Mouse (Mus musculus) forebrain, embryonic 13.5 days (tissue): ENCODE measurements around the gene Rhob. TPM values are rescaled to one million over a fixed set of nuclear protein-coding genes. Genes with fewer than 3 reads are reported as not detected.

Experiments
- ATAC-seq: fragments of 200-750 bp; cut with Nextera tagmentation; 2 replicates; pipeline ENCODE4 v1.8.0; 2017
- H3K27ac ChIP-seq: fragments of 300-500 bp; sonication (generic); 2 replicates; pipeline ENCODE4 v1.5.1; 2015; ENCODE audit warnings: inconsistent platforms, mild to moderate bottlenecking, moderate library complexity
- H3K27me3 ChIP-seq: fragments of 300-500 bp; sonication (generic); 2 replicates; pipeline ENCODE4 v1.6.1; 2015; ENCODE audit warnings: mild to moderate bottlenecking, inconsistent platforms
- H3K36me3 ChIP-seq: fragments of 300-500 bp; sonication (generic); 2 replicates; pipeline ENCODE4 v1.6.1; 2015; ENCODE audit warnings: mild to moderate bottlenecking, inconsistent platforms; ENCODE audit not compliant: poor library complexity, severe bottlenecking
- H3K4me1 ChIP-seq: fragments of 300-500 bp; sonication (generic); 2 replicates; pipeline ENCODE4 v1.6.1; 2015; ENCODE audit warnings: inconsistent platforms
- H3K4me2 ChIP-seq: fragments of 300-500 bp; sonication (generic); 2 replicates; pipeline ENCODE4 v1.6.1; 2015; ENCODE audit warnings: inconsistent platforms, mild to moderate bottlenecking, moderate library complexity
- H3K4me3 ChIP-seq: fragments of 300-500 bp; sonication (generic); 2 replicates; pipeline ENCODE4 v1.5.1; 2015; ENCODE audit warnings: mild to moderate bottlenecking, inconsistent platforms
- H3K9ac ChIP-seq: fragments of 300-500 bp; sonication (generic); 2 replicates; pipeline ENCODE4 v1.6.1; 2015; ENCODE audit warnings: mild to moderate bottlenecking, inconsistent platforms
- H3K9me3 ChIP-seq: fragments of 300-500 bp; sonication (generic); replicated peaks from 2 replicates; pipeline ENCODE4 v1.6.1; 2016; ENCODE audit warnings: inconsistent platforms
- whole genome bisulfite sequencing: fragments of 180-500 bp; shearing (Covaris S2); methylation state at CpG from one replicate; pipeline ENCODE4 v1.1.7; 2015; 5-methylcytosine and 5-hydroxymethylcytosine counted together
- polyA plus RNA-seq: library from polyadenylated mRNA; unstranded; fragments of >200 nt; fragmentation: Nextera tagmentation; extraction: Ambion mirVana; gene quantifications from 2 replicates; pipeline ENCODE4 v1.2.1, GENCODE M21; 2015

Rhob gene
- polyA plus RNA-seq, 1 experiment from 2014 or later = 40.4 TPM

GRCm38 (mm10) chr12:8500597-8501570 lies 1.1 kb upstream of the Rhob start:
- Histone ChIP-seq H3K27me3 (no peaks in the 10 kb centered on the region), H3K4me3 (peak overlapping the region; percentile 86), H3K27ac (peak overlapping the region; percentile 100), H3K4me2 (peak overlapping the region; percentile 73), H3K9me3 (no peaks in the 10 kb centered on the region), H3K9ac (peak overlapping the region; percentile 70), H3K4me1 (peaks cover 41% of the 10 kb centered on the region), H3K36me3 (no peaks in the 10 kb centered on the region)
- 44% methylated on average over 17 of the region's 17 CpGs for WGBS
- no peak for ATAC-seq

- ATAC-seq = peak; percentile 68
- Histone ChIP-seq H3K9me3 (no peaks in the 10 kb centered on the region), H3K4me1 (peaks cover 44% of the 10 kb centered on the region), H3K4me2 (peak overlapping the region; percentile 73), H3K4me3 (peak overlapping the region; percentile 86), H3K27me3 (no peaks in the 10 kb centered on the region), H3K9ac (peak overlapping the region; percentile 98), H3K27ac (peak overlapping the region; percentile 100), H3K36me3 (no peaks in the 10 kb centered on the region)
- under 1% methylated on average over 97 of the region's 99 CpGs for WGBS
Measured at GRCm38 (mm10) chr12:8499001-8499870, 573 bp downstream of the Rhob start.

GRCm38 (mm10) chr12:8498591-8499000 lies 1.2 kb downstream of the Rhob start:
- H3K27me3 ChIP-seq = no peaks in the 10 kb centered on the region
- H3K4me2 ChIP-seq = peak overlapping the region; percentile 73
- H3K9ac ChIP-seq = peak overlapping the region; percentile 98
- H3K4me3 ChIP-seq = peak overlapping the region; percentile 86
- peaks cover 44% of the 10 kb centered on the region for H3K4me1 ChIP-seq
- peak; percentile 1; the same call in 1 of the 2 replicates for ATAC-seq
- 0% methylated on average over 13 of the region's 13 CpGs for WGBS
- H3K9me3 ChIP-seq = no peaks in the 10 kb centered on the region
- peak overlapping the region; percentile 100 for H3K27ac ChIP-seq
- no peaks in the 10 kb centered on the region for H3K36me3 ChIP-seq

- Histone ChIP-seq H3K27ac (peak overlapping the region; percentile 100; the same call in 1 of the 2 replicates), H3K27me3 (no peaks in the 10 kb centered on the region), H3K36me3 (no peaks in the 10 kb centered on the region), H3K4me2 (peak overlapping the region; percentile 73), H3K4me3 (peak overlapping the region; percentile 86), H3K4me1 (peaks cover 44% of the 10 kb centered on the region), H3K9me3 (no peaks in the 10 kb centered on the region), H3K9ac (peak overlapping the region; percentile 98)
- ATAC-seq = no peak
- 8% methylated on average over 8 of the region's 8 CpGs for WGBS
Measured at GRCm38 (mm10) chr12:8498148-8498571, 1.6 kb downstream of the Rhob start.

GRCm38 (mm10) chr12:8497314-8497706 lies 2.5 kb downstream of the Rhob start:
- H3K27me3 ChIP-seq = no peaks in the 10 kb centered on the region
- peak overlapping the region; percentile 73 for H3K4me2 ChIP-seq
- H3K9me3 ChIP-seq = no peaks in the 10 kb centered on the region
- ATAC-seq = no peak
- peak overlapping the region; percentile 86 for H3K4me3 ChIP-seq
- peaks cover 44% of the 10 kb centered on the region for H3K4me1 ChIP-seq
- no peak overlapping the region for H3K27ac ChIP-seq
- WGBS = 12% methylated on average over 2 of the region's 2 CpGs
- peak overlapping the region; percentile 54 for H3K9ac ChIP-seq
- no peaks in the 10 kb centered on the region for H3K36me3 ChIP-seq

- Histone ChIP-seq H3K27me3 (no peaks in the 10 kb centered on the region), H3K4me3 (peak overlapping the region; percentile 86; the same call in 1 of the 2 replicates)
Measured at GRCm38 (mm10) chr12:8496679-8497313, 3.0 kb downstream of the Rhob start.

GRCm38 (mm10) chr12:8495881-8496678 lies 3.7 kb downstream of the Rhob start:
- Histone ChIP-seq H3K27me3 (no peaks in the 10 kb centered on the region), H3K4me1 (peaks cover 39% of the 10 kb centered on the region), H3K4me2 (peak overlapping the region; percentile 73), H3K9me3 (no peaks in the 10 kb centered on the region), H3K9ac (no peak overlapping the region; the same call in 1 of the 2 replicates), H3K4me3 (0 out of 2 replicates have a peak overlapping the region, but pooled peaks have one; percentile 7), H3K36me3 (no peaks in the 10 kb centered on the region), H3K27ac (peak overlapping the region; percentile 31)
- ATAC-seq = no peak
- 32% methylated on average over 15 of the region's 15 CpGs for WGBS

More at GRCm38 (mm10) chr12:8496679-8497313, 3.0 kb downstream of the Rhob start:
- Histone ChIP-seq H3K36me3 (no peaks in the 10 kb centered on the region), H3K4me1 (peaks cover 44% of the 10 kb centered on the region), H3K9me3 (no peaks in the 10 kb centered on the region), H3K4me2 (peak overlapping the region; percentile 73), H3K9ac (peak overlapping the region; percentile 41; the same call in 1 of the 2 replicates), H3K27ac (peak overlapping the region; percentile 31; the same call in 1 of the 2 replicates)
- 43% methylated on average over 2 of the region's 2 CpGs for WGBS
- ATAC-seq = no peak

- WGBS = 90% methylated on average over 3 of the region's 3 CpGs
- H3K27me3 ChIP-seq = no peaks in the 10 kb centered on the region
Measured at GRCm38 (mm10) chr12:8494675-8495074, 5.1 kb downstream of the Rhob start.

GRCm38 (mm10) chr12:8493386-8493785 lies 6.4 kb downstream of the Rhob start:
- H3K27ac ChIP-seq = no peak overlapping the region
- H3K4me1 ChIP-seq = peaks cover 31% of the 10 kb centered on the region
- no peaks in the 10 kb centered on the region for H3K36me3 ChIP-seq
- no peaks in the 10 kb centered on the region for H3K27me3 ChIP-seq
- H3K9ac ChIP-seq = no peak overlapping the region
- H3K4me3 ChIP-seq = no peak overlapping the region
- no peak overlapping the region for H3K4me2 ChIP-seq
- no peaks in the 10 kb centered on the region for H3K9me3 ChIP-seq
- WGBS = 68% methylated on average over 3 of the region's 3 CpGs
- ATAC-seq = no peak

More at GRCm38 (mm10) chr12:8494675-8495074, 5.1 kb downstream of the Rhob start:
- no peaks in the 10 kb centered on the region for H3K36me3 ChIP-seq
- ATAC-seq = no peak
- no peak overlapping the region for H3K4me3 ChIP-seq
- H3K9ac ChIP-seq = no peak overlapping the region
- H3K9me3 ChIP-seq = no peaks in the 10 kb centered on the region
- no peak overlapping the region for H3K27ac ChIP-seq
- peaks cover 32% of the 10 kb centered on the region for H3K4me1 ChIP-seq
- no peak overlapping the region for H3K4me2 ChIP-seq

GRCm38 (mm10) chr12:8489098-8489497 lies 10.7 kb downstream of the Rhob start:
- H3K9ac ChIP-seq = no peak overlapping the region
- H3K4me2 ChIP-seq = no peak overlapping the region
- peaks cover 5% of the 10 kb centered on the region; the same call in 1 of the 2 replicates for H3K4me1 ChIP-seq
- WGBS = 31% methylated on average over 4 of the region's 4 CpGs
- H3K27me3 ChIP-seq = no peaks in the 10 kb centered on the region
- no peak overlapping the region for H3K4me3 ChIP-seq
- H3K27ac ChIP-seq = no peak overlapping the region
- no peaks in the 10 kb centered on the region for H3K9me3 ChIP-seq
- ATAC-seq = no peak
- H3K36me3 ChIP-seq = no peaks in the 10 kb centered on the region

GRCm38 (mm10) chr12:8488652-8488980 lies 11.2 kb downstream of the Rhob start:
- Histone ChIP-seq H3K4me2 (no peak overlapping the region), H3K4me3 (no peak overlapping the region), H3K9ac (no peak overlapping the region), H3K27me3 (no peaks in the 10 kb centered on the region), H3K4me1 (peaks cover 5% of the 10 kb centered on the region; the same call in 1 of the 2 replicates), H3K36me3 (no peaks in the 10 kb centered on the region), H3K9me3 (no peaks in the 10 kb centered on the region), H3K27ac (no peak overlapping the region)
- WGBS = 81% methylated on average over 4 of the region's 4 CpGs
- no peak for ATAC-seq
